Mouse (Mus musculus) liver, postnatal 0 days (tissue): Measurements from ENCODE around the gene Epgn. TPM values are rescaled to one million over a fixed set of nuclear protein-coding genes. Genes with fewer than 3 reads are reported as not detected.

ENCODE experiments used
- ATAC-seq: fragments of 200-750 bp; cut with Nextera tagmentation; 2 replicates; pipeline ENCODE4 v1.8.0; 2017; ENCODE audit warnings: mild to moderate bottlenecking, moderate library complexity
- DNase-seq: peaks from one replicate; pipeline ENCODE4 v3.0.0-alpha.2; 2016
- H3K27ac ChIP-seq: fragments of 300-500 bp; sonication (generic); 2 replicates; pipeline ENCODE4 v1.5.1; 2014; ENCODE audit warnings: antibody characterized with exemption, moderate library complexity, mild to moderate bottlenecking, low read depth
- H3K27me3 ChIP-seq: fragments of 300-500 bp; sonication (generic); 2 replicates; pipeline ENCODE4 v1.6.1; 2014; ENCODE audit warnings: low read length, control low read depth, mixed read lengths; ENCODE audit not compliant: insufficient read depth
- H3K36me3 ChIP-seq: fragments of 300-500 bp; sonication (generic); replicated peaks from 2 replicates; pipeline ENCODE4 v1.6.1; 2014; ENCODE audit warnings: mild to moderate bottlenecking, control low read depth, low read length, moderate library complexity, mixed read lengths; ENCODE audit not compliant: insufficient read depth
- H3K4me1 ChIP-seq: fragments of 300-500 bp; sonication (generic); 2 replicates; pipeline ENCODE4 v1.6.1; 2014; ENCODE audit warnings: antibody characterized with exemption, mild to moderate bottlenecking, control low read depth; ENCODE audit not compliant: insufficient read depth
- H3K4me2 ChIP-seq: fragments of 300-500 bp; sonication (generic); 2 replicates; pipeline ENCODE4 v1.6.1; 2014; ENCODE audit warnings: low read depth, mild to moderate bottlenecking, low read length, moderate library complexity, mixed read lengths
- H3K4me3 ChIP-seq: fragments of 300-500 bp; sonication (generic); 2 replicates; pipeline ENCODE4 v1.5.1; 2014; ENCODE audit warnings: low read depth, low read length
- H3K9ac ChIP-seq: fragments of 300-500 bp; sonication (generic); replicated peaks from 2 replicates; pipeline ENCODE4 v1.6.1; 2014; ENCODE audit warnings: mild to moderate bottlenecking, moderate library complexity
- H3K9me3 ChIP-seq: fragments of 300-500 bp; sonication (generic); 2 replicates; pipeline ENCODE4 v1.6.1; 2016; ENCODE audit warnings: mild to moderate bottlenecking, control low read depth, low read length, mixed read lengths
- CTCF ChIP-seq: sonication (generic); IDR thresholded peaks from 2 replicates; pipeline ENCODE4 v1.5.1; 2016; ENCODE audit warnings: antibody characterized with exemption, low read depth
- EP300 ChIP-seq: IDR thresholded peaks from 2 replicates; pipeline ENCODE4 v1.6.1; 2016; ENCODE audit warnings: antibody characterized with exemption, low read depth, mild to moderate bottlenecking
- WGBS: fragments of 180-500 bp; shearing (Covaris S2); extraction: QIAGEN DNeasy Blood & Tissue Kit; methylation state at CpG from one replicate; pipeline ENCODE4 v1.1.7; 2014; ENCODE audit not compliant: insufficient replicate concordance; 5-methylcytosine and 5-hydroxymethylcytosine counted together
- polyA plus RNA-seq: library from polyadenylated mRNA; unstranded; fragments of >200 nt; fragmentation: Nextera tagmentation; extraction: Ambion mirVana; gene quantifications from 2 replicates; pipeline ENCODE4 v1.2.1, GENCODE M21; 2015

Epgn gene
- polyA plus RNA-seq, 1 experiment from 2014 or later = not detected

DNA sequence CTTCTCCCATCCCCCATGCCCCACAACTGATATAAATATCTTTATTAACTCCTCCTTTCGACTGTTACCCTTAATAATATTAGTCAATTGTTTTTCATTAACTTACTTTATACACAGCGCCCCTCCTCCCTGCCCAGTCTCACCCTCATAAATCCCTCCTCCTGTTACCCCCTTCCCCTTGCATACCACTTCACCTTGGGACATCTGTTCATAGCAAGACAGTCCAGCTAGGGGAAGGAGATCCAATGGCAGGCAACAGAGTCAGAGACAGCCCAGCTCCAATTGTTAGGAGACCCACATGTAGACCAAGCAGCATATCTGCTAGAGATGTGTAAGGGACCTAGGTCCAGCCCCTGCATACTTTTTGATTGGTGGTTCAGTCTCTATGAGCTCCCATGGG, 11.7 kb downstream of the Epgn start:
- H3K4me1 ChIP-seq = no peaks in the 10 kb centered on the region
- H3K9ac ChIP-seq = no peak overlapping the region
- no peaks in the 10 kb centered on the region for H3K9me3 ChIP-seq
- H3K4me3 ChIP-seq = no peak overlapping the region
- 63% methylated on average over 2 of the region's 2 CpGs for WGBS
- TF ChIP-seq CTCF = no peak
- TF ChIP-seq EP300 = no peak
- H3K27me3 ChIP-seq = no peaks in the 10 kb centered on the region
- no peak overlapping the region for H3K27ac ChIP-seq
- H3K4me2 ChIP-seq = no peak overlapping the region
- DNase-seq = no peak
- no peaks in the 10 kb centered on the region for H3K36me3 ChIP-seq
- ATAC-seq = no peak

DNA sequence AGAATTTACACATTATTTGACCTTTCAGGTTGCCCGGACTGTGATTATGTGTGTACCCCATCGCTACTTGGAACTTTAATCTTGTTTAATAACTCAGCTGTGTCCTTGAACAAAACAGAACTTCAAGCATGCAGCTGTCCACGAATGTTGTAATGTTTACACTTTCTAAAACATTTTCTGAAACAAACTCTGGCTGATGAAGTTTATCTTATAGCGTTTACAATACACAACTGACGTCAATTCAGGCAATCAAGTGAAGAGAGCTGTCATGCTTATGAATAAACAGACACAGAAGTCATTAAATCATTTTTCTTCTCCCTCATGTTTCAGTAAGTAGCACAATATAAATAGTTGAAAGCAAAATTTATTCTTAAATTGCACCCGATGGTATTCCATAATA, 20.7 kb downstream of the Epgn start:
- H3K9me3 ChIP-seq = no peaks in the 10 kb centered on the region
- H3K36me3 ChIP-seq = no peaks in the 10 kb centered on the region
- no peak overlapping the region for H3K27ac ChIP-seq
- ATAC-seq (no peak), DNase-seq (no peak)
- H3K4me2 ChIP-seq = no peak overlapping the region
- WGBS = 65% methylated on average over 6 of the region's 6 CpGs
- no peak overlapping the region for H3K4me3 ChIP-seq
- no peaks in the 10 kb centered on the region for H3K4me1 ChIP-seq
- TF ChIP-seq CTCF = no peak
- no peak for TF ChIP-seq EP300
- no peak overlapping the region for H3K9ac ChIP-seq
- no peaks in the 10 kb centered on the region for H3K27me3 ChIP-seq

GRCm38 (mm10) chr5:91048397-91048796, 21.1 kb downstream of the Epgn start:
- Histone ChIP-seq H3K4me2 (no peak overlapping the region), H3K9ac (no peak overlapping the region), H3K27me3 (no peaks in the 10 kb centered on the region), H3K4me1 (no peaks in the 10 kb centered on the region), H3K36me3 (no peaks in the 10 kb centered on the region), H3K9me3 (no peaks in the 10 kb centered on the region), H3K27ac (no peak overlapping the region), H3K4me3 (no peak overlapping the region)
- DNase-seq (no peak), ATAC-seq (no peak)
- 72% methylated on average over 8 of the region's 8 CpGs for WGBS
- TF ChIP-seq CTCF = no peak
- TF ChIP-seq EP300 = no peak

GRCm38 (mm10) chr5:91072340-91072739, 45.1 kb downstream of the Epgn start:
- ATAC-seq = no peak
- H3K4me1 ChIP-seq = no peaks in the 10 kb centered on the region
- no peak overlapping the region for H3K4me3 ChIP-seq
- no peak overlapping the region for H3K4me2 ChIP-seq
- TF ChIP-seq CTCF (no peak), EP300 (no peak)
- H3K9ac ChIP-seq = no peak overlapping the region
- peaks cover 11% of the 10 kb centered on the region for H3K27me3 ChIP-seq
- H3K9me3 ChIP-seq = no peaks in the 10 kb centered on the region
- H3K27ac ChIP-seq = no peak overlapping the region
- no peak for DNase-seq
- WGBS = 69% methylated on average over 4 of the region's 4 CpGs
- H3K36me3 ChIP-seq = no peaks in the 10 kb centered on the region

DNA sequence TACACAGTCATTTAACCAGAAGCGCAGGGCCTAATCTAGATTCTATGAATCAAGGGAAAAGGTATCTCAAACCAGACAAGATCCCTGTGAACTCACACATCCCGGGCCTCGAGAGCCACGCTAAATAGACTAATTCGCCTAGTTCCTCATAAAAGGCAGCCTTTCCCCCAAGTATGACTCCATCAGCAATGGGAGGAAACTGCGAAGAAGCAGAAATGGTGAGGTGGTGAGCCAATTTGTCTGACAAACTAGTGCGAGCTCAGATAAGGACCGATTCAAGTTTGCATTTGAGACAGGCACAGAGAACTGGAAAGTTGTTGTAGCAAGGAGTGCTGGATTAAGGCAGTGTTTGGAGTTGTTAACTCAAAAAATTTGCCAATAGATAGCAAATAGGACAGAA, 46.4 kb downstream of the Epgn start:
- WGBS = 39% methylated on average over 8 of the region's 8 CpGs
- H3K9me3 ChIP-seq = no peaks in the 10 kb centered on the region
- no peak for TF ChIP-seq CTCF
- TF ChIP-seq EP300 = no peak
- no peak overlapping the region for H3K4me2 ChIP-seq
- no peaks in the 10 kb centered on the region for H3K36me3 ChIP-seq
- H3K9ac ChIP-seq = no peak overlapping the region
- no peak for DNase-seq
- H3K27ac ChIP-seq = no peak overlapping the region
- H3K4me1 ChIP-seq = no peaks in the 10 kb centered on the region
- H3K4me3 ChIP-seq = no peak overlapping the region
- ATAC-seq = no peak
- H3K27me3 ChIP-seq = peaks cover 11% of the 10 kb centered on the region

DNA sequence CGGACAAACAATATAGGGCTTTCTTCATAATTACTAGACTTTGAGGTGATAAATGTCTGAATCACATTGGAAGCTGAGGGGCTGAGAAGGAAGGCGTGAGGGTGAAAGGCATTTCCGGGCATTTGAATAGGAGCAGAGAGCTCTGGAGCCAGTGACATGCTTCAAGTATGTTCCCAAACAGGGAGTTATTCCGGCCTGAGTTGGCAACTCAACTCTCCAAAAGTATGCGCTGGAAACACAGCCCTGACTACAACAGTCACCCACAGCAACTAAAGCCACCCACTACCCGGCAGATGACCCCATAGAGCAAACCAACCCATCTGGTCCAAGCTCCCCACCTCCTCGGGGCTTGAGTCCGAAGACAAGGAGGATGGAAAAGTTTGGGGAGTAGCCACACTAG, 46.8 kb downstream of the Epgn start:
- no peak overlapping the region for H3K9ac ChIP-seq
- no peaks in the 10 kb centered on the region for H3K36me3 ChIP-seq
- H3K4me3 ChIP-seq = 0 out of 2 replicates have a peak overlapping the region, but pooled peaks have one; percentile 19
- H3K27ac ChIP-seq = no peak overlapping the region
- DNase-seq = no peak
- no peak for ATAC-seq
- 32% methylated on average over 8 of the region's 8 CpGs for WGBS
- peaks cover 11% of the 10 kb centered on the region for H3K27me3 ChIP-seq
- no peaks in the 10 kb centered on the region for H3K9me3 ChIP-seq
- H3K4me1 ChIP-seq = no peaks in the 10 kb centered on the region
- H3K4me2 ChIP-seq = peak overlapping the region; percentile 32; the same call in 1 of the 2 replicates
- TF ChIP-seq CTCF = no peak
- no peak for TF ChIP-seq EP300

- no peak for DNase-seq
- Histone ChIP-seq H3K9ac (no peak within 1 kb of the TSS), H3K9me3 (no peaks in the 10 kb centered on the region), H3K27me3 (peaks cover 11% of the 10 kb centered on the region), H3K4me2 (peak within 1 kb of the TSS; percentile 32; the same call in 1 of the 2 replicates), H3K4me1 (no peaks in the 10 kb centered on the region), H3K36me3 (no peaks in the 10 kb centered on the region), H3K27ac (no peak within 1 kb of the TSS), H3K4me3 (0 out of 2 replicates have a peak within 1 kb of the TSS, but pooled peaks have one; percentile 19)
- WGBS = 3% methylated on average over 25 of the region's 25 CpGs
- no peak for ATAC-seq
- TF ChIP-seq CTCF (no peak), EP300 (no peak)
Measured at GRCm38 (mm10) chr5:91074450-91074950, 47.2 kb downstream of the Epgn start, which contains the start of gene Ereg. Ereg (plus strand) TSS chr5:91074622.
